Mouse (Mus musculus): ENCODE data around the gene Gstz1.
"Not testable (repeated sequence)": the region's sequence is repeated elsewhere in the genome, so short reads cannot be mapped to it uniquely, and the experiment has no call there.

The Gstz1 gene

DNA sequence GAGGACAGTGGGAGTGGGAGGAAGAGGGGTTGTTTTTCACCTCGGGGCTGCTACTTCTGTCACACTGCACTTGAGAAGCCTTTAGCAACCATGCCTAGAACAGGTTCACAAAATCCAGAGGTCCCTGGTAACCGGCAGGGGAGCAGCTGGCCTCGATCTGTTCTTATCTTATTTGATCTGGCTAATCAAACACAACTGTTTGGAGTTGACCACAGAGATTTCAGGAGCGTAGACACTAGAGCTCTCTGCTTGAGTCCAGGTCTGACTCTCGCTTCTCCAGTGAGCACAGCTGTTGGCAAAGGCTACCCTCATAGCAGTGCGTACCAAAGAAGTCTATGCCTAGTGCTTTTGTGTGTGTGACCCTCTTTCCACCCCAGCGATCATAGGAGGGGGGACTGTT lies 11.1 kb downstream of the Gstz1 start:
- DNase-seq (ENCODE audit: low spot score): no peak

DNA sequence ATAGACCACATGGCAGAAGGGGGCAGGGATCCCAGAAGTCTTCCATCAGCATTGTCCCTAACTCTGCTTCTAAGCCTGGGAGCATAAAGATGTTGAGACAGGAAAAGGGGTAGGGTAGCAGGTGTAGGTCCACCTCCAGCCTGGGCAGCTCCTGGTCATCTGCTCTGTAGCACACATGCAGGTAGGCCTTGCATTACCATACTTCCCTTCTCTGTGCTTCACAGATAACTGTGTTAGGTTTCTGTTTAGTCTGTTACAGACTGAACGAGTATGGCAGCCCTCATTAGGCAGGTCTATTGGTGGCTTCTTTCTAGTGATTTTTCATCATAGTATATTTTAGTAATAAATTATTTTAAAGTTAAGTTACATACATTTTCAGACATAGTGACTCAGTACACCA lies 13.3 kb downstream of the Gstz1 start:
- no peak for DNase-seq (ENCODE audit: low spot score)

GRCm38 (mm10) chr12:87160815-87161214 lies 13.8 kb downstream of the Gstz1 start:
- DNase-seq (ENCODE audit: low spot score): no peak

GRCm38 (mm10) chr12:87175194-87175946 lies 28.4 kb downstream of the Gstz1 start:
- no peak for DNase-seq (ENCODE audit: low spot score)

- DNase-seq (ENCODE audit: low spot score): no peak
Measured at GRCm38 (mm10) chr12:87177631-87178030, 30.7 kb downstream of the Gstz1 start.

- DNase-seq (ENCODE audit: low spot score): no peak
Measured at GRCm38 (mm10) chr12:87193008-87193407, 46.0 kb downstream of the Gstz1 start.

GRCm38 (mm10) chr12:87195069-87195468 lies 48.1 kb downstream of the Gstz1 start:
- no peak for DNase-seq (ENCODE audit: low spot score)

GRCm38 (mm10) chr12:87196310-87196709 lies 49.3 kb downstream of the Gstz1 start:
- no peak for DNase-seq (ENCODE audit: low spot score)

GRCm38 (mm10) chr12:87198792-87199191 lies 51.8 kb downstream of the Gstz1 start:
- DNase-seq (ENCODE audit: low spot score): no peak

DNA sequence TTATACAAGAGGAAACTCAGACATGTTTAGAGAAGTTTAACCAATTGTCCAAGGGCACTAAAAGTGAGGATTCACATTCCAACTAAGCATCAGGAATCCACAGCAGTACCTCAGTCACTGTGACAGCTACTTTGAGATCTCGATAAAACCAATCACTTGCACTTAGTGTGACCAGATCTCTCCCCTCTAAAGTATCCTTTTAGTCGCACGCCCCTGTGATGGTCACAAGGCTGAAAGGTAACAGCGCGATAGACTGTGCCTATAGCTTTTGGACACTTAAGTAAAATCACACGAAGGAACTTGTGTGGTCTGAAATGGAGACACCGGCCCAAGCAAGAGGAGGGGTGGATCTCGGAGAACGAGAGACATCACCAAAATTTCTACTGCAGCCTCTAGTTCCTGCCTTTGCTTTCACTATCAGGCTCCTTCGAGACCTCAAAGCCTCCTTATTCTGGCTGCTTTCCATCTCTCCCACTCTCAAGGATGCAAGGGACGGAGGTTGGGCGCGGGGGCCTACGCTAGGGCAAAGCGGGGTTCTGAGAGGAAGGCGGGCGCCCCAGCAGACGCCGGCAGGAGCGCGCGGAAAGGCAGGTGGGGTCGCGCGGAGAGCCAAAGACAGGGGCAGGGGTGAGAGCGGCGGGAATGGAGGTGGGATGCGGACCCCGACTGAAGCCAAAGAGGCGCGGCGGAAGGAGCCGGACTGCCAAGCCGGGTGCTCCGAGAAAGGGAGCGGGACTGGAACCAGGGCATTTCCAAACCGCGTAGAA lies 52.4 kb downstream of the Gstz1 start, which contains the start of gene Samd15:
Gene Samd15 (plus strand): TSS at position 518 of the 767 bp plus-strand sequence.
- peak; percentile 65 for DNase-seq (ENCODE audit: low spot score)

- DNase-seq (ENCODE audit: low spot score): peak; percentile 83
Measured at GRCm38 (mm10) chr12:87199973-87200586, 53.1 kb downstream of the Gstz1 start, which contains the start of gene Tmed8. Tmed8 (minus strand) TSS chr12:87200454.

GRCm38 (mm10) chr12:87201694-87202093 lies 54.7 kb downstream of the Gstz1 start:
- no peak for DNase-seq (ENCODE audit: low spot score)

DNA sequence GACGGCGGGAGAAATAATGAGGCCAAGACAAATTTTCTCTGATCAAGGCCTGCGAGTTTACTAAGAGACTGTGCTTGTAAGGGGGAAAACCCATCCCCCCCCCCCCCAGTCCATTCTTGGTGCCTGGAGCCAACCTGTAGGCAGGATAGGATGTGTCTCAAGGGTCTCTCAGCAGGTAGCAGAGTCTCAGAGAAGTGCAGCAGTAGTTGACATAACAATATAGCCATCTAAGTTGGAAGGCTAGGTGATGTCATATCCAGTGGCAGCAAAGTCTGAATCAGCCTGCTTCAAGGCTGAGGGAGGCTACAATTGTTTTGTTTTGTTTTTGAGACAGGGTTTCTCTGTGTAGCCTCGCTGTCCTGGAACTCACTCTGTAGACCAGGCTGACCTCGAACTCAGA lies 58.8 kb downstream of the Gstz1 start:
- DNase-seq (ENCODE audit: low spot score): not testable (repeated sequence)

GRCm38 (mm10) chr12:87212844-87213606 lies 66.1 kb downstream of the Gstz1 start:
- DNase-seq (ENCODE audit: low spot score): no peak
